Mouse (Mus musculus) midbrain, embryonic 13.5 days (tissue): ENCODE results near the gene Zfp189. TPM values are rescaled to one million over a fixed set of nuclear protein-coding genes. Genes with fewer than 3 reads are reported as not detected.

ENCODE experiments used
- ATAC-seq: fragments of 200-750 bp; cut with Nextera tagmentation; 2 replicates; pipeline ENCODE4 v1.8.0; 2017; ENCODE audit warnings: mild to moderate bottlenecking, moderate TSS enrichment, moderate library complexity
- H3K27ac ChIP-seq: fragments of 300-500 bp; sonication (generic); 2 replicates; pipeline ENCODE4 v1.5.1; 2015; ENCODE audit warnings: inconsistent platforms, mild to moderate bottlenecking, moderate library complexity
- H3K27me3 ChIP-seq: fragments of 300-500 bp; sonication (generic); 2 replicates; pipeline ENCODE4 v1.6.1; 2015; ENCODE audit warnings: mild to moderate bottlenecking, inconsistent platforms
- H3K36me3 ChIP-seq: fragments of 300-500 bp; sonication (generic); 2 replicates; pipeline ENCODE4 v1.6.1; 2015; ENCODE audit warnings: mild to moderate bottlenecking, inconsistent platforms
- H3K4me1 ChIP-seq: fragments of 300-500 bp; sonication (generic); replicated peaks from 2 replicates; pipeline ENCODE4 v1.6.1; 2015; ENCODE audit warnings: inconsistent platforms
- H3K4me2 ChIP-seq: fragments of 300-500 bp; sonication (generic); replicated peaks from 2 replicates; pipeline ENCODE4 v1.6.1; 2015; ENCODE audit warnings: moderate library complexity, mild to moderate bottlenecking, inconsistent platforms
- H3K4me3 ChIP-seq: fragments of 300-500 bp; sonication (generic); replicated peaks from 2 replicates; pipeline ENCODE4 v1.5.1; 2015; ENCODE audit warnings: mild to moderate bottlenecking, inconsistent platforms
- H3K9ac ChIP-seq: fragments of 300-500 bp; sonication (generic); replicated peaks from 2 replicates; pipeline ENCODE4 v1.6.1; 2015; ENCODE audit warnings: mild to moderate bottlenecking, inconsistent platforms
- H3K9me3 ChIP-seq: fragments of 300-500 bp; sonication (generic); 2 replicates; pipeline ENCODE4 v1.6.1; 2016; ENCODE audit warnings: mild to moderate bottlenecking, inconsistent platforms
- whole genome bisulfite sequencing: fragments of 180-500 bp; shearing (Covaris S2); methylation state at CpG from one replicate; pipeline ENCODE4 v1.1.7; 2015; 5-methylcytosine and 5-hydroxymethylcytosine counted together
- polyA plus RNA-seq: library from polyadenylated mRNA; unstranded; fragments of >200 nt; fragmentation: Nextera tagmentation; extraction: Ambion mirVana; gene quantifications from 2 replicates; pipeline ENCODE4 v1.2.1, GENCODE M21; 2015

Gene Zfp189
- polyA plus RNA-seq, 1 experiment from 2014 or later = 15.2 TPM

- no peak for ATAC-seq
- Histone ChIP-seq H3K9me3 (no peaks in the 10 kb centered on the region), H3K27ac (no peak overlapping the region), H3K4me1 (no peaks in the 10 kb centered on the region), H3K4me3 (no peak overlapping the region), H3K4me2 (no peak overlapping the region), H3K36me3 (no peaks in the 10 kb centered on the region), H3K27me3 (no peaks in the 10 kb centered on the region), H3K9ac (no peak overlapping the region)
- WGBS = 81% methylated on average over 6 of the region's 6 CpGs
Observed at GRCm38 (mm10) chr4:49546873-49547543, 26.0 kb downstream of the Zfp189 start.

- no peak for ATAC-seq
- Histone ChIP-seq H3K9me3 (no peaks in the 10 kb centered on the region), H3K4me3 (no peak overlapping the region), H3K4me2 (no peak overlapping the region), H3K27ac (no peak overlapping the region), H3K9ac (no peak overlapping the region), H3K27me3 (no peaks in the 10 kb centered on the region), H3K36me3 (no peaks in the 10 kb centered on the region), H3K4me1 (no peaks in the 10 kb centered on the region)
- 86% methylated on average over 7 of the region's 7 CpGs for WGBS
Observed at GRCm38 (mm10) chr4:49547544-49548219, 26.7 kb downstream of the Zfp189 start.

GRCm38 (mm10) chr4:49549383-49549782, 28.4 kb downstream of the Zfp189 start, which contains the start of gene Aldob:
Aldob (minus strand) TSS chr4:49549546.
- no peak for ATAC-seq
- WGBS = 79% methylated on average over 3 of the region's 3 CpGs
- H3K9ac ChIP-seq = no peak within 1 kb of the TSS

GRCm38 (mm10) chr4:49553380-49553779, 32.4 kb downstream of the Zfp189 start:
- no peak for ATAC-seq
- no peak overlapping the region for H3K27ac ChIP-seq
- H3K27me3 ChIP-seq = no peaks in the 10 kb centered on the region
- no peak overlapping the region for H3K4me3 ChIP-seq
- H3K36me3 ChIP-seq = no peaks in the 10 kb centered on the region
- no peak overlapping the region for H3K4me2 ChIP-seq
- no peaks in the 10 kb centered on the region for H3K9me3 ChIP-seq
- WGBS = 86% methylated on average over 5 of the region's 5 CpGs
- no peak overlapping the region for H3K9ac ChIP-seq
- H3K4me1 ChIP-seq = no peaks in the 10 kb centered on the region

More at GRCm38 (mm10) chr4:49549383-49549782, 28.4 kb downstream of the Zfp189 start, which contains the start of gene Aldob:
- H3K36me3 ChIP-seq = no peaks in the 10 kb centered on the region
- no peaks in the 10 kb centered on the region for H3K4me1 ChIP-seq
- no peaks in the 10 kb centered on the region for H3K27me3 ChIP-seq
- H3K27ac ChIP-seq = no peak within 1 kb of the TSS
- H3K9me3 ChIP-seq = no peaks in the 10 kb centered on the region
- H3K4me2 ChIP-seq = no peak within 1 kb of the TSS
- H3K4me3 ChIP-seq = no peak within 1 kb of the TSS

GRCm38 (mm10) chr4:49557375-49557774, 36.4 kb downstream of the Zfp189 start:
- no peak overlapping the region for H3K4me3 ChIP-seq
- no peak overlapping the region for H3K9ac ChIP-seq
- H3K36me3 ChIP-seq = no peaks in the 10 kb centered on the region
- H3K4me1 ChIP-seq = no peaks in the 10 kb centered on the region
- WGBS = 100% methylated on average over 7 of the region's 7 CpGs
- no peak overlapping the region for H3K4me2 ChIP-seq
- H3K27me3 ChIP-seq = no peaks in the 10 kb centered on the region
- ATAC-seq = no peak
- no peaks in the 10 kb centered on the region for H3K9me3 ChIP-seq
- H3K27ac ChIP-seq = no peak overlapping the region

- Histone ChIP-seq H3K4me1 (no peaks in the 10 kb centered on the region), H3K4me2 (no peak overlapping the region), H3K9ac (no peak overlapping the region), H3K27ac (no peak overlapping the region), H3K27me3 (no peaks in the 10 kb centered on the region), H3K9me3 (no peaks in the 10 kb centered on the region), H3K36me3 (no peaks in the 10 kb centered on the region), H3K4me3 (no peak overlapping the region)
- ATAC-seq = no peak
- 88% methylated on average over 2 of the region's 2 CpGs for WGBS
Observed at GRCm38 (mm10) chr4:49558181-49558580, 37.2 kb downstream of the Zfp189 start.

GRCm38 (mm10) chr4:49559915-49560772, 39.2 kb downstream of the Zfp189 start:
- no peak overlapping the region for H3K27ac ChIP-seq
- H3K4me3 ChIP-seq = no peak overlapping the region
- H3K36me3 ChIP-seq = no peaks in the 10 kb centered on the region
- H3K4me2 ChIP-seq = no peak overlapping the region
- ATAC-seq = peak; percentile 50; the same call in 1 of the 2 replicates
- no peaks in the 10 kb centered on the region for H3K27me3 ChIP-seq
- no peaks in the 10 kb centered on the region for H3K4me1 ChIP-seq
- 79% methylated on average over 20 of the region's 20 CpGs for WGBS
- H3K9ac ChIP-seq = no peak overlapping the region
- H3K9me3 ChIP-seq = no peaks in the 10 kb centered on the region

- Histone ChIP-seq H3K27ac (no peak overlapping the region), H3K4me1 (no peaks in the 10 kb centered on the region), H3K36me3 (no peaks in the 10 kb centered on the region), H3K27me3 (no peaks in the 10 kb centered on the region), H3K4me2 (no peak overlapping the region), H3K4me3 (no peak overlapping the region), H3K9ac (no peak overlapping the region), H3K9me3 (no peaks in the 10 kb centered on the region)
- 29% methylated on average over 3 of the region's 3 CpGs for WGBS
- ATAC-seq = peak; percentile 87
Observed at GRCm38 (mm10) chr4:49567613-49568012, 46.6 kb downstream of the Zfp189 start.

GRCm38 (mm10) chr4:49572194-49572593, 51.2 kb downstream of the Zfp189 start:
- no peaks in the 10 kb centered on the region for H3K27me3 ChIP-seq
- ATAC-seq = no peak
- H3K4me2 ChIP-seq = no peak overlapping the region
- no peaks in the 10 kb centered on the region for H3K9me3 ChIP-seq
- H3K4me1 ChIP-seq = no peaks in the 10 kb centered on the region
- no peak overlapping the region for H3K4me3 ChIP-seq
- no peaks in the 10 kb centered on the region for H3K36me3 ChIP-seq
- WGBS = 87% methylated on average over 4 of the region's 4 CpGs
- no peak overlapping the region for H3K9ac ChIP-seq
- no peak overlapping the region for H3K27ac ChIP-seq

Other genes starting within 250 kb of the Zfp189 start
- not detected in 2 replicates for gene Acnat2, start 113.0 kb upstream of the Zfp189 start, polyA plus RNA-seq
- not detected in 2 replicates for gene Acnat1, start 47.3 kb upstream of the Zfp189 start, polyA plus RNA-seq
- 0.13 TPM in 1 of 2 replicates, not detected in the other for gene Baat, start 14.6 kb upstream of the Zfp189 start, polyA plus RNA-seq
- gene Mrpl50, start 83 bp upstream of the Zfp189 start, polyA plus RNA-seq = 78.1 and 82.5 TPM in 2 replicates
- 0.20 and 0.54 TPM in 2 replicates for gene Aldob, start 28.4 kb downstream of the Zfp189 start, polyA plus RNA-seq
- 48.7 and 50.5 TPM in 2 replicates for gene Tmem246, start 76.7 kb downstream of the Zfp189 start, polyA plus RNA-seq
- 66.2 and 68.8 TPM in 2 replicates for gene Rnf20, start 110.8 kb downstream of the Zfp189 start, polyA plus RNA-seq
- 0.11 and 0.31 TPM in 2 replicates for gene Ppp3r2, start 160.8 kb downstream of the Zfp189 start, polyA plus RNA-seq